Mouse (Mus musculus) small intestine, adult 2 months (tissue): ENCODE measurements at regions not wholly inside any gene's neighbourhood (a gene's known extent, or its start where the extent isn't known, plus 50 kb on each side); places are given as distances from the start of the nearest gene placed in this dataset.
A peak's percentile ranks its signal among the peaks of the same experiment; 100 is the strongest.

Source experiments
- H3K27ac ChIP-seq: fragments of 200-500 bp; 2 replicates; pipeline ENCODE4 v1.5.1; 2012; ENCODE audit warnings: low read depth, low read length, control low read depth, inconsistent platforms; ENCODE audit not compliant: insufficient read depth
- H3K27me3 ChIP-seq: fragments of 200-500 bp; 2 replicates; pipeline ENCODE4 v1.6.1; 2012; ENCODE audit warnings: mild to moderate bottlenecking, moderate library complexity, low read length, inconsistent platforms; ENCODE audit not compliant: control insufficient read depth, insufficient read depth
- H3K36me3 ChIP-seq: fragments of 200-500 bp; 2 replicates; pipeline ENCODE4 v1.6.1; 2012; ENCODE audit warnings: mild to moderate bottlenecking, low read length, control low read depth, inconsistent platforms; ENCODE audit not compliant: control insufficient read depth, insufficient read depth
- H3K4me1 ChIP-seq: fragments of 200-500 bp; 2 replicates; pipeline ENCODE4 v1.6.1; 2012; ENCODE audit warnings: low read length, inconsistent platforms, mixed read lengths; ENCODE audit not compliant: control insufficient read depth, insufficient read depth, insufficient read length
- H3K4me3 ChIP-seq: fragments of 200-500 bp; 2 replicates; pipeline ENCODE4 v1.5.1; 2012; ENCODE audit warnings: low read depth, mild to moderate bottlenecking, control low read depth, inconsistent platforms, low read length, moderate library complexity
- CTCF ChIP-seq: fragments of 200-500 bp; IDR thresholded peaks from 2 replicates; pipeline ENCODE4 v1.5.1; 2012; ENCODE audit warnings: low read depth, mild to moderate bottlenecking, control low read depth, inconsistent platforms, low read length, moderate library complexity, mixed read lengths; ENCODE audit not compliant: insufficient replicate concordance, insufficient read length; ENCODE audit errors: extremely low read depth
- POLR2A ChIP-seq: fragments of 200-500 bp; IDR thresholded peaks from 2 replicates; pipeline ENCODE4 v1.6.1; 2012; ENCODE audit warnings: low read depth, mild to moderate bottlenecking, control low read depth, inconsistent platforms, low read length, moderate library complexity
- WGBS: fragments of 180-500 bp; shearing (Covaris S2); methylation state at CpG from one replicate; pipeline ENCODE4 v1.1.7; 2018; 5-methylcytosine and 5-hydroxymethylcytosine counted together

DNA sequence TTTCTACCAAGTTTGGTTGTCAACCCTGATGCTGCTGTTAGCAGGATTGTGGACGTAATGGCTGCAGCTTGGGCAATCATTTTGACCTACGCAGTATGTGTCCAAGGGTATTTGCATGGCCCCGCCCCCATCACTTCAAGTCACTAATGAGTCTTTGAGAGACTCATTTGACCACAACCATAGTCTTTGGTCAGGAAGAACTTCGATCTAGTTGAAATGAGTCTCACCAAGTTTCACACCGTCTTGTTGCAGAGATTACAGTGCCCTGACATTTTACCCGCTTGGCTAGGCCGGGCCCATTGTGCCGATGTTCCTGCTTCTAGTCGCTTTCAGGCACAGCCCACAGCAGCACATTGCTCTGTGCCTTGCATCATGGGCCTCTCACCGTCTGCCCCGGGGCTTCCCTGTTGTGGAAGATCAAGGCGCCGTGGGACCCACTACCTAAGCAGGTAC lies 197.8 kb downstream of the Ly86 start:
- H3K27me3 ChIP-seq, result no peaks in the 10 kb centered on the region
- H3K4me1 ChIP-seq, result peaks cover 10% of the 10 kb centered on the region; the same call in 1 of the 2 replicates
- peak overlapping the region; percentile 15; the same call in 1 of the 2 replicates for H3K4me3 ChIP-seq
- WGBS, result 90% methylated on average over 13 of the region's 13 CpGs
- TF ChIP-seq POLR2A, result no peak
- TF ChIP-seq CTCF, result no peak
- H3K36me3 ChIP-seq, result no peaks in the 10 kb centered on the region
- no peak overlapping the region for H3K27ac ChIP-seq

DNA sequence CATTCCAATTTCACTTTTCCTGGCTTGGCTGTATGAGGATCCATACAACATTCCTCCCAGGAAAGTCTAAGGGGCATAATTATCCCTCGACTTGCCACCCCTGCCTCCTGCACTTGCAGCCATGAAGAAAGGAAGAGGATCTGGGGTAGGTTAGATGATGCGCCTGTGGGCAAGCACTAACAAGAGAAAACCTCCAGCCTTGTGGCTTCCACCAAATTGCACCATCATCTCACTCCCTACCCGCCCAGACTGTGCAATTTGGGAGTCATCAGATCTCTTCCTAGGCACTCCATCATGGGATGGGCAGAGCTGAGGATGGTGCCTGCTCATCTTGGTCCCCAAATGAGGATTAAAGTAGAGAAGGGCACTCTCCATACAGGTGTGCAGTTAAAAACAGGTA lies 198.8 kb downstream of the Ly86 start:
- peaks cover 11% of the 10 kb centered on the region; the same call in 1 of the 2 replicates for H3K4me1 ChIP-seq
- H3K27me3 ChIP-seq, result no peaks in the 10 kb centered on the region
- H3K36me3 ChIP-seq, result no peaks in the 10 kb centered on the region
- H3K27ac ChIP-seq, result no peak overlapping the region
- 87% methylated on average over 3 of the region's 3 CpGs for WGBS
- no peak overlapping the region for H3K4me3 ChIP-seq
- TF ChIP-seq POLR2A (no peak), CTCF (no peak)

DNA sequence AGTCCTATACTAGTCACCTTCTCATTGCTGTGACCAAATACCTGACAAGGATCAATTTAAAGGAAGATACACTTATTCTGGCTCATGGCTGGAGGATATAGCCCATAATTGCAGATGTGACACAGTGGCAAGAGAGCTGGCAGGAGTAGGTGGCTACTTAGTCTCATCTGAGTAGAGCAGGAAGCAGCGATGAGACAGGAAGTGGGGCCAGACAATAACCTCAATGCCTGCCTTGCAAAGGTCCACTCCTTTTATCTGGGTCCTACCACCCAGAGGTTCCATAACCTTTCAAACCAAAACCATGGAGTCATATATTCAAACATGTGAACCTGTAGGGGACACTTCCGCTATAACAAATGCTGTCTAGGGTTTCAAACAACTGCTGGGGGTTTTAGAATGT lies 199.7 kb downstream of the Ly86 start:
- Histone ChIP-seq H3K36me3 (no peaks in the 10 kb centered on the region), H3K4me3 (no peak overlapping the region), H3K27ac (no peak overlapping the region), H3K27me3 (no peaks in the 10 kb centered on the region), H3K4me1 (peaks cover 15% of the 10 kb centered on the region; the same call in 1 of the 2 replicates)
- 92% methylated on average over 2 of the region's 2 CpGs for WGBS
- no peak for TF ChIP-seq POLR2A
- no peak for TF ChIP-seq CTCF

DNA sequence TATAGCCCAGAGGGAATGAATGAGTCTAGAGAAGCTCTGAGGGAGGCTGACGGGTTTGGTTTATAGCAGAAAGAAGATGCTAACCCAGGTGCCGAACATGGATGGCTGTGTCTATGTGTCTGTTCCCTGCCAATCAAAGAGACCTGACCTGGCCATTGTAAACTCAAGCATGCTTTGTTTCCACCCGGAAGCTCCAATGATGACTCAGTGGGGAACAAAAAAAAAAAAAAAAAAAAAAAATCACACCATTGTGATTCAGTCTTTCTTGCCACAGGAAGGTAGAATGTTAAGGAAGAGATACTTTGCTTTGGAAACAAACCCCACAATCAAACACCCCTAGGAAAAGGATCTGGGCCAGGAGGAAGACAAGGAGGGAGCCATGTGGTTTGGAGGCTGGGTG lies 201.5 kb downstream of the Ly86 start:
- Histone ChIP-seq H3K36me3 (no peaks in the 10 kb centered on the region), H3K4me1 (peaks cover 15% of the 10 kb centered on the region; the same call in 1 of the 2 replicates), H3K4me3 (no peak overlapping the region), H3K27me3 (no peaks in the 10 kb centered on the region), H3K27ac (no peak overlapping the region)
- TF ChIP-seq CTCF (no peak), POLR2A (no peak)
- WGBS, result 79% methylated on average over 3 of the region's 3 CpGs

DNA sequence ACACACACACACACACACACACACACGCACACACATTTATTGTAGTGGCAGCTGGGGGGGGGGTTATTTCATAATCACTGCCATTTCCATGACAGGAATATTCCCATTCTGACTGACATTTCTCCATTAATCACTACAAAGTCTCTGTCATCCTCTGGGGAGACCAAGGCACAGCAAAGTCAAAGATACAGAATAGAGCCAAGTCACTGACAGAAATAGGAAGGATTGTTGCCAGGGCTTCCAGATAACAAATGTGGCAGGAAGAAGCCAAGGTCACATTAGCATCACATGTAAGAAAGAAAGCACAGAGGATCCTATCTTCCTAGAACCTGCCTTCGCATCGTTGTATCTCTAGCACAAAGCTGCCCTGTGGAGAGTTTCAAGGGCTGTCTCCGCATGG lies 205.6 kb downstream of the Ly86 start:
- H3K4me3 ChIP-seq, result no peak overlapping the region
- H3K27me3 ChIP-seq, result no peaks in the 10 kb centered on the region
- 88% methylated on average over 4 of the region's 4 CpGs for WGBS
- H3K36me3 ChIP-seq, result no peaks in the 10 kb centered on the region
- H3K4me1 ChIP-seq, result peaks cover 15% of the 10 kb centered on the region; the same call in 1 of the 2 replicates
- no peak overlapping the region for H3K27ac ChIP-seq
- TF ChIP-seq CTCF, result no peak
- no peak for TF ChIP-seq POLR2A

- TF ChIP-seq CTCF (no peak), POLR2A (no peak)
- Histone ChIP-seq H3K36me3 (no peaks in the 10 kb centered on the region), H3K4me1 (peaks cover 23% of the 10 kb centered on the region; the same call in 1 of the 2 replicates), H3K4me3 (no peak overlapping the region), H3K27ac (no peak overlapping the region), H3K27me3 (no peaks in the 10 kb centered on the region)
- 73% methylated on average over 5 of the region's 5 CpGs for WGBS
Measured at GRCm38 (mm10) chr13:37553392-37553791, 208.4 kb downstream of the Ly86 start.

DNA sequence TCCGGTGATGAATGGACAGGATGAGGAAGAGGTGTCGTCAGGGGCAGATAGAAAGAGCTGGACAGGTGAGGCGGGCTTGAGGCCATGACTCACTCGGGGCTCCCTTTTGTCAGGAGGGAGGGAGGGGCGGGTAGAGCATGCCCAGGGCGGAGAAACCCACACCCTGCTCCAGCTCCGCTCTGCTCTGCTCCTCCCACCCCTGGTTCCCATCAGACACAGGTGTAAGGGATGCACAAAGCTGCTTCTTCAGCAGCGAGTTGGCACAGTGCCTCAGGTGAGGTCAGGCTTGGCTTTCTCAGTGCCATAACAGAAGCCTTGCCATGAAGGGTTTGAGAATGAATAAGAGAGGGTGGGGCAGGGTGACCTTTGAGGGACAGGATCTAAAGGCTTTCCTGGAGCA lies 212.2 kb downstream of the Ly86 start:
- H3K4me1 ChIP-seq, result peaks cover 38% of the 10 kb centered on the region
- no peaks in the 10 kb centered on the region for H3K27me3 ChIP-seq
- no peaks in the 10 kb centered on the region for H3K36me3 ChIP-seq
- 0 out of 2 replicates have a peak overlapping the region, but pooled peaks have one; percentile 32 for H3K27ac ChIP-seq
- TF ChIP-seq CTCF, result no peak
- no peak for TF ChIP-seq POLR2A
- no peak overlapping the region for H3K4me3 ChIP-seq
- 23% methylated on average over 8 of the region's 8 CpGs for WGBS

GRCm38 (mm10) chr13:37557766-37558165 lies 212.8 kb downstream of the Ly86 start:
- WGBS, result 41% methylated on average over 5 of the region's 5 CpGs

More at GRCm38 (mm10) chr13:37557766-37558165, 212.8 kb downstream of the Ly86 start:
- 0 out of 2 replicates have a peak overlapping the region, but pooled peaks have one; percentile 2 for H3K27ac ChIP-seq
- TF ChIP-seq CTCF (no peak), POLR2A (no peak)
- H3K36me3 ChIP-seq, result no peaks in the 10 kb centered on the region
- H3K4me3 ChIP-seq, result no peak overlapping the region
- H3K27me3 ChIP-seq, result no peaks in the 10 kb centered on the region
- peaks cover 44% of the 10 kb centered on the region for H3K4me1 ChIP-seq
